Mouse (Mus musculus): ENCODE measurements around the gene Mmp14. TPM values are rescaled to one million over a fixed set of nuclear protein-coding genes. Genes with fewer than 3 reads are reported as not detected.

The Mmp14 gene
- total and polyA plus RNA-seq, 3 experiments: 11.2 to 26.5 (median 16.5) TPM

DNA sequence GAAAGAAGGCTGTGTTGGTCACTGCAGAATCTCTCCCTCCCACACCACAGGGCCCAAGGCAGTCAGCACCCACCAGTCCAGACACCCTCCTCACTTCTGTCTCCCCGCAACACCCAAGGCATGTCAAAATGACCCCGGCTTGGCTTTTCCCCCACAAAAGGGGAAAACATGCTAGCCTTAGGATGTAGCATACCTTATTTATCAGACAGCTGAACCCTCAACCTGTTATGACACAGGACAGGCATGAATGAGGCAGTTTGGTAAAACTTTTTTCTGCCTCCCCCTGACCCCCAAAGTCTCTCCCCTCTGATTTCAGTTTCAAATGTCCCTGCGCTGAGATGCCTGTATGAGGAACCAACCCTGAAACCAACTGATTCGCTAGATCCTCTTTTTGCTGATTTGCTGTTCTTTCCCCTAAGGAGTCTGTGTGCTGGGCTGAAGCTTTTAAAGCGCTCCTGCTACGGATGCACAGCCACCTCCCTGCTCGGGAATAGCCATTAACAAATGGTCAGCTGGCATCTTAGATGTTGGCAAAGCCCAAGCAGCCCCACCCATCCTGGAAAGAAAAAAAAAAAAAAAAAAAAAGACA lies 22.3 kb upstream of the Mmp14 start:
- peak overlapping the region; percentile 35; the same call in 1 of the 2 replicates for H3K9ac ChIP-seq (ENCODE audit: low read depth, low read length)
- intact Hi-C loops (cut with DNase I): no loop called here
- TF ChIP-seq POLR2A (IDR thresholded peaks at IDR 0.05; ENCODE audit: insufficient read depth, low read depth, low read length): peak; percentile 30; the same call in 1 of the 2 replicates
- no peak for TF ChIP-seq EP300 (IDR thresholded peaks at IDR 0.05; ENCODE audit: insufficient read depth, low read depth, low read length)
- H3K4me3 ChIP-seq: no peak overlapping the region
- no peaks in the 10 kb centered on the region for H3K36me3 ChIP-seq (ENCODE audit: control insufficient read depth, insufficient read depth, low read length)
- peak overlapping the region; percentile 82 for H3K27ac ChIP-seq
- no peaks in the 10 kb centered on the region for H3K79me2 ChIP-seq (replicated peaks; ENCODE audit: control insufficient read depth, insufficient read depth, low read length)
- peaks cover 3% of the 10 kb centered on the region; the same call in 1 of the 2 replicates for H3K4me1 ChIP-seq (ENCODE audit: control insufficient read depth, insufficient read depth, low read length)
- peak in 1 of 2 experiments; percentile 18 for DNase-seq
- no peaks in the 10 kb centered on the region for H3K27me3 ChIP-seq (ENCODE audit: control insufficient read depth, insufficient read depth, low read length)
- WGBS: 48% methylated on average over 7 of the region's 7 CpGs

DNA sequence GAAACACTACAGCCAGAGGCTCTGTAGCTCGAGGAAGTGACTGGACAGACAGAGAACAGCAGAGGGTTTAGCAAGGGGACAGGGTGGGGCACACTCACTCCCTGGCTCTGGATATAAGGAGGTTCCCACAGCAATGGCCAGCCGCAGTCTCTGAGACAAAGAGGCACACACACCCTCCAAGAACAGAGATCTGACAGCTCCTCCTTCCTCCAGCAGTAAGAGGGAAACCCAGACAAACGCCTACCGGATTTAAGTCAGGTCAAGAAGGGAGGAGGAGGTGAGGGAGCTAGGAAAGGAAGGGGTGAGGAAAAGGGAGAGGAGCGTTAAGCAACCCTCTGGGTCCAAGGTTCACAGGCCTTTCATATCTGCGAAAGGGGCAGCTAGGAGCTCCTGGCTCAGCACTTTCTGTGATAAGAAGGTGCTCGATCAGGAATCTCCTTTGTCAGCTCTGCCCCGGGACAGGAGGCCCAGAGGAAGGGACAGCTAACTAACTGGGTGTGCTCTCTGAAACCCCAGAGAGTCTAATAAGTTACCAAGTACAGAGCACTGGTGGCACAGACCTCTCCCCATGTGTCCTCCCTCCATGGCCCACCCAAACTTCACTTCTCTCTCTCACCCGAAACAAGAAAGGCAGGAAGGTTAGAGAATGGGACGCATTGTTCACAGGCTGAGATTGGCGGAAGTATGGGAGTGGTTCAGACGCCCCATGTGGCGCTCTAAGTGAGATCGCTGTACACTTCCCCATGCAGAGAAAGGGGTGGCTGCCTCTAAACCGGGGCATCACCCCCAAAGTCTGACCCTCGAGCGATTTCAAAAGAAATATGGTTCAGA lies 21.2 kb upstream of the Mmp14 start:
- H3K79me2 ChIP-seq (replicated peaks; ENCODE audit: control insufficient read depth, insufficient read depth, low read length): no peaks in the 10 kb centered on the region
- peaks cover 3% of the 10 kb centered on the region; the same call in 1 of the 2 replicates for H3K4me1 ChIP-seq (ENCODE audit: control insufficient read depth, insufficient read depth, low read length)
- peak overlapping the region; percentile 33 for H3K9ac ChIP-seq (ENCODE audit: low read depth, low read length)
- WGBS: 32% methylated on average over 17 of the region's 17 CpGs
- H3K36me3 ChIP-seq (ENCODE audit: control insufficient read depth, insufficient read depth, low read length): no peaks in the 10 kb centered on the region
- intact Hi-C loops (cut with DNase I): loop anchor here (5.0 kb wide), 1 partner anchor 48 kb away; the partner anchor contains the start of gene Oxa1l
- H3K4me3 ChIP-seq: peak overlapping the region; percentile 15; the same call in 1 of the 2 replicates
- peak; percentile 52 to 65 for DNase-seq
- H3K27me3 ChIP-seq (ENCODE audit: control insufficient read depth, insufficient read depth, low read length): no peaks in the 10 kb centered on the region
- TF ChIP-seq CTCF (IDR thresholded peaks at IDR 0.05) (no peak), EP300 (IDR thresholded peaks at IDR 0.05; ENCODE audit: insufficient read depth, low read depth, low read length) (no peak), POLR2A (IDR thresholded peaks at IDR 0.05; ENCODE audit: insufficient read depth, low read depth, low read length) (peak; percentile 43)
- peak overlapping the region; percentile 82 for H3K27ac ChIP-seq

DNA sequence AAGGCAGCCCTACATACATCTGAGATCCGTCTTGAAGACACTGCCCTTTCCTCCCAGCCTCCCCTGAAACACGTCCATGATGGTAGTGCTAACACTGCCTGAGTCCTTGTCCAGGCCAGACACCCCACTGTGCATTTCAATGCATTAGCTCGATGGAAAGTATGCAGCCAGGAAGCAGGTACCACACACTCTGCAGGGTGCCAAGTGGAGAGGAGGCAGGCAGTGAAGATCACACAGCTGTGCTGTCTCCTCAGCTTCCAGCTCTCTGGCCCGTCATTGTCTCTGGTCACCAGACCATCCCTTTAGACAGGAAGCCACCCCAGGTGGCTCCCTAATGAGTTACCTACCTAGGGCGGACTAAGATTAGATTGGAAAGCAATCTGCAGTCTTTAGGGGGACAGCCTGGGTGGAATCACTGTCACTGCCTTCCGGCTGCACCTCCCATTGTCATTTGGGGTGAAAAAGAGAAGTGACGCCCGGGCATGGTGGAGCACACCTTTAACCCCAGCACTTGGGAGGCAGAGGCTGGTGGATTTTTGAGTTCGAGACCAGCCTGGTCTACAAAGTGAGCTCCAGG lies 19.3 kb upstream of the Mmp14 start:
- Histone ChIP-seq H3K27me3 (ENCODE audit: control insufficient read depth, insufficient read depth, low read length) (no peaks in the 10 kb centered on the region), H3K79me2 (replicated peaks; ENCODE audit: control insufficient read depth, insufficient read depth, low read length) (no peaks in the 10 kb centered on the region), H3K9ac (ENCODE audit: low read depth, low read length) (no peak overlapping the region), H3K36me3 (ENCODE audit: control insufficient read depth, insufficient read depth, low read length) (no peaks in the 10 kb centered on the region), H3K27ac (no peak overlapping the region), H3K4me3 (no peak overlapping the region), H3K4me1 (ENCODE audit: control insufficient read depth, insufficient read depth, low read length) (peaks cover 3% of the 10 kb centered on the region; the same call in 1 of the 2 replicates)
- intact Hi-C loops (cut with DNase I): loop anchor here (1.0 to 5.0 kb wide), 4 partner anchors 36 to 183 kb away; partner anchors contain the start of gene Oxa1l
- 63% methylated on average over 9 of the region's 9 CpGs for WGBS
- TF ChIP-seq EP300 (IDR thresholded peaks at IDR 0.05; ENCODE audit: insufficient read depth, low read depth, low read length) (no peak), POLR2A (IDR thresholded peaks at IDR 0.05; ENCODE audit: insufficient read depth, low read depth, low read length) (no peak), CTCF (IDR thresholded peaks at IDR 0.05) (no peak)
- no peak for DNase-seq

DNA sequence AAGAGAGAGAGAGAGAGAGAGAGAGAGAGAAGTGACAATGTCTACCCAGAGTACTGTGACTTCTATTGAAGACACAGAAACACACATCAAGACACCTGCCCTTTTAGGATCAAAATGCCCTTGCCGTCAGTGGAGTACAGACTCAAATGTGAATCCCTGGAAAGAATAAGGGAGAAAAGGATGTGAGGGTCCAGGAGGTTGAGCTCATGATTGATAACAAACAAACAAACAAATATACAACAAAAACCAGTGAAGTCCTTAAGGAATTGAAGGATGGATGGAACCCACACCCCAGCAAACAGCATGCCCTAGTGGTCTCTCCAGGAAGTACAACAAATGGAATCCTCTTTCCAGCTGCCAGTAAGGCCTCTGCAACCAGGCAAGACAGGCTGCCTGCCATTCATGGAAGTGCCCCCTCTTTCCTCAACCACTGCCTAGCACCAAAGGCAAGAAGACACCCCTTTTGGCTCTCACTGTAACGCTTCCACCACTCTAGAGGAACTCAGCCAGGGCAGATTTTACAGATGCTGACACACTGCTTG lies 18.7 kb upstream of the Mmp14 start:
- no peak overlapping the region for H3K4me3 ChIP-seq
- peaks cover 3% of the 10 kb centered on the region; the same call in 1 of the 2 replicates for H3K4me1 ChIP-seq (ENCODE audit: control insufficient read depth, insufficient read depth, low read length)
- peak overlapping the region; percentile 58 for H3K9ac ChIP-seq (ENCODE audit: low read depth, low read length)

DNA sequence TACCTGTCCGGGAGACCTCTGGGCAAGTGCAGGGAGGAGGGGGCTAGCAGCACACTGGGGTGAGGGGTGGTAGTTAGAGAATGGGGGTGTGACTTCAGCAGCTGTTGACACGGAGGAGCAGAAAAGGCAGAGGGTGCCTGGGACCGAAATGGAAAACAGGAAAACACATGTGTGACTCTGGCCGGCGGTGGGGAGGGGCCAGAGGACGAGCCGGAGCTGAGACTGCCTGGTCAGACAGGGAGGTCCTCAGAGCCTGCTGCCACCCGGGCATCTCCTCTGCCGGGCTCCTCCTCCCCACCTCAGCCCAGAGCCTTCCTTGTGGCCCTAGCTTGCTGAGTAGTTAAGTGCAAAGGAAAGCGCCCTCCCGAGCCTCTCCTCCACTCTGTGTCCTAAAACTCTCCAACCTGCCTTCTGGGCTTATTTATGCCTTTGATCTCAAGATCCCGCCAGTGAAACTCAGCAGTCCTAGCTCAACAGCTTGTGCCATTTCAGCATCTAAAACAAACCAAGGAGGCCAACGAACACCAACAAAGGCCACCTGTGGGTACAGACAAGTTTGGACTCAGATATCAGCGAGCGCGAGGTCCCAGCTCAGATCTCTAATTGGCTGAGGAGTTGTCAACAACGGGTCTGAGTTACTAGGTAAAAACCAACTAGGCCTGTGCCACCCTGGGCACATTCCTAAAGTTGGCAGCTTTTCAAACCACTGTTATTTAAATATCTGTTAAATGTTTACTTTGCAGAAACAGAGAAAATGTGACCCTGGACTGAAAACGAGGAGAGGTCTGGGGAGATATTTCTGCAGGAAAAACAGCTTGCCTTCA lies 17.3 kb upstream of the Mmp14 start:
- 36% methylated on average over 18 of the region's 18 CpGs for WGBS
- Histone ChIP-seq H3K79me2 (replicated peaks; ENCODE audit: control insufficient read depth, insufficient read depth, low read length) (no peaks in the 10 kb centered on the region), H3K27me3 (ENCODE audit: control insufficient read depth, insufficient read depth, low read length) (no peaks in the 10 kb centered on the region), H3K4me3 (peak overlapping the region; percentile 37), H3K27ac (peak overlapping the region; percentile 39), H3K9ac (ENCODE audit: low read depth, low read length) (peak overlapping the region; percentile 35), H3K36me3 (ENCODE audit: control insufficient read depth, insufficient read depth, low read length) (no peaks in the 10 kb centered on the region), H3K4me1 (ENCODE audit: control insufficient read depth, insufficient read depth, low read length) (peaks cover 3% of the 10 kb centered on the region; the same call in 1 of the 2 replicates)
- intact Hi-C loops (cut with DNase I): loop anchor here (2.0 to 5.0 kb wide), 2 partner anchors 52 to 185 kb away; partner anchors contain the start of gene Oxa1l
- TF ChIP-seq POLR2A (IDR thresholded peaks at IDR 0.05; ENCODE audit: insufficient read depth, low read depth, low read length): no peak
- TF ChIP-seq CTCF (IDR thresholded peaks at IDR 0.05): no peak
- no peak for TF ChIP-seq EP300 (IDR thresholded peaks at IDR 0.05; ENCODE audit: insufficient read depth, low read depth, low read length)
- DNase-seq: peak; percentile 48 to 53

More for the DNA sequence above, 18.7 kb upstream of the Mmp14 start:
- no peaks in the 10 kb centered on the region for H3K79me2 ChIP-seq (replicated peaks; ENCODE audit: control insufficient read depth, insufficient read depth, low read length)
- intact Hi-C loops (cut with DNase I): loop anchor here (1.0 to 5.0 kb wide), 4 partner anchors 36 to 184 kb away; partner anchors contain the start of gene Oxa1l
- WGBS: 41% methylated on average over 2 of the region's 2 CpGs
- peak overlapping the region; percentile 39 for H3K27ac ChIP-seq
- H3K27me3 ChIP-seq (ENCODE audit: control insufficient read depth, insufficient read depth, low read length): no peaks in the 10 kb centered on the region
- TF ChIP-seq EP300 (IDR thresholded peaks at IDR 0.05; ENCODE audit: insufficient read depth, low read depth, low read length): 0 out of 2 replicates have a peak, but pooled peaks have one; percentile 35
- TF ChIP-seq POLR2A (IDR thresholded peaks at IDR 0.05; ENCODE audit: insufficient read depth, low read depth, low read length): no peak
- peak; percentile 96 for TF ChIP-seq CTCF (IDR thresholded peaks at IDR 0.05)
- DNase-seq: peak; percentile 54 to 60
- no peaks in the 10 kb centered on the region for H3K36me3 ChIP-seq (ENCODE audit: control insufficient read depth, insufficient read depth, low read length)

All from heart, adult 2 months (tissue).